Mouse (Mus musculus) embryo, embryonic 9.5 days (tissue): ENCODE data around the gene Tlr3.

Source experiments
- DNase-seq: peaks from one replicate; pipeline ENCODE4 v3.0.0-alpha.2; 2017; ENCODE audit errors: extremely low spot score

Tlr3 gene

GRCm38 (mm10) chr8:45410882-45411281 is at the start of gene Tlr3:
Gene Tlr3, minus strand, starts transcription at chr8:45411080.
- no peak for DNase-seq

- no peak for DNase-seq
Measured at GRCm38 (mm10) chr8:45457874-45458273, 47.0 kb upstream of the Tlr3 start.

GRCm38 (mm10) chr8:45454426-45454825 is 43.5 kb upstream of the Tlr3 start:
- DNase-seq: peak; percentile 62

- no peak for DNase-seq
Measured at GRCm38 (mm10) chr8:45452115-45452514, 41.2 kb upstream of the Tlr3 start.

- DNase-seq: no peak
Measured at GRCm38 (mm10) chr8:45448842-45449241, 38.0 kb upstream of the Tlr3 start.

- DNase-seq: no peak
Measured at GRCm38 (mm10) chr8:45448257-45448656, 37.4 kb upstream of the Tlr3 start.

- peak; percentile 34 for DNase-seq
Measured at GRCm38 (mm10) chr8:45438899-45439535, 28.1 kb upstream of the Tlr3 start.

- DNase-seq: no peak
Measured at GRCm38 (mm10) chr8:45420151-45420550, 9.3 kb upstream of the Tlr3 start.

GRCm38 (mm10) chr8:45414965-45415364 is 4.1 kb upstream of the Tlr3 start:
- no peak for DNase-seq

- DNase-seq: peak; percentile 68
Measured at GRCm38 (mm10) chr8:45410146-45410880, 567 bp downstream of the Tlr3 start.

GRCm38 (mm10) chr8:45409702-45410101 is 1.2 kb downstream of the Tlr3 start:
- no peak for DNase-seq

GRCm38 (mm10) chr8:45383250-45383649 is 27.6 kb downstream of the Tlr3 start:
- DNase-seq: no peak

- DNase-seq: peak; percentile 44
Measured at GRCm38 (mm10) chr8:45381963-45382347, 28.9 kb downstream of the Tlr3 start, which contains the start of gene Fam149a. Gene Fam149a, minus strand, starts transcription at chr8:45382291.

GRCm38 (mm10) chr8:45381075-45381962 is 29.6 kb downstream of the Tlr3 start:
- DNase-seq: peak; percentile 35

GRCm38 (mm10) chr8:45380598-45380997 is 30.3 kb downstream of the Tlr3 start:
- no peak for DNase-seq

GRCm38 (mm10) chr8:45374071-45374470 is 36.8 kb downstream of the Tlr3 start:
- DNase-seq: no peak

- DNase-seq: no peak
Measured at GRCm38 (mm10) chr8:45367154-45367553, 43.7 kb downstream of the Tlr3 start.

GRCm38 (mm10) chr8:45363220-45363619 is 47.7 kb downstream of the Tlr3 start:
- DNase-seq: no peak

- no peak for DNase-seq
Measured at GRCm38 (mm10) chr8:45362323-45362722, 48.6 kb downstream of the Tlr3 start.

- DNase-seq: peak; percentile 14
Measured at GRCm38 (mm10) chr8:45359091-45359605, 51.7 kb downstream of the Tlr3 start.

- DNase-seq: peak; percentile 73
Measured at GRCm38 (mm10) chr8:45358132-45358918, 52.6 kb downstream of the Tlr3 start.
